Mouse (Mus musculus): ENCODE data around the gene Gtf2h1. TPM values are rescaled to one million over a fixed set of nuclear protein-coding genes. Genes with fewer than 3 reads are reported as not detected.

The Gtf2h1 gene
- polyA plus RNA-seq, 2 experiments, result 34.2 to 53.1 TPM

DNA sequence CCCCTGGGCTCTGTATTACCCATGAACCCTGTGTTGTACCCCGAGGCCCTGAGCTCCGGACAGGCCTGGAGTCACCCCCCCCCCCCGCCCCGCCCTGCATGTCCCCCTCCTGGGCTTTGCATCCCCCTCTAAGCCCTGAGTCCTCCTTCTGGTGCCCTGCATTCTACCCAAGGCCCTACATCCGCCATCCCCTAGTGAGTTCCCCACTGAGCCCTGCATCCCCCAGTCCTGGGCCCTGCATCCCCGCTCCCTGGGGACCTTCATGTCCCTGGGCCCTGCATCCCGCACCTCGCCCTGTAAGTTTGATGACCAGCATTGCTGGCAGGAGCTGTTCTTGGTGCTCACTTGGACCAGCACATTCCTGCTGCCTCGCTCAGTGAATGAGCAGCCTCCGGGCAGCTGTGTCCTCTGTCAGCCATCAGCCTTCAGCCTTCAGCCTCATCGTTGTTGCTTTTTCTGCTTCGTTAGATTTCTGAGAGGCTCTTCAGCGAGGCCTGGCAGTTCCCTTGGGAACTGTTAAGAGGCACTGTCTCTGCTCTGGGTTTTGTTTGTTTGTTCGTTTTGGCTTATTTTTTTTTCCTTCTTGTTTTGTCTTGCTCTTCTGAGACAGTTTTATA, 39.2 kb downstream of the Gtf2h1 start:
- Histone ChIP-seq H3K4me1 (ENCODE audit: control insufficient read depth, insufficient read depth, low read length) (peaks cover 23% of the 10 kb centered on the region), H3K27ac (replicated peaks; ENCODE audit: low read depth, low read length) (no peak overlapping the region), H3K4me2 (replicated peaks; ENCODE audit: low read depth, low read length, severe bottlenecking) (no peak overlapping the region), H3K27me3 (ENCODE audit: control insufficient read depth, insufficient read depth, low read length) (no peaks in the 10 kb centered on the region), H3K9me3 (ENCODE audit: control insufficient read depth, low read length) (no peaks in the 10 kb centered on the region), H3K9ac (ENCODE audit: low read depth, low read length, severe bottlenecking) (no peak overlapping the region), H3K4me3 (replicated peaks; ENCODE audit: low read length) (no peak overlapping the region), H3K36me3 (ENCODE audit: control insufficient read depth, insufficient read depth, low read length) (no peaks in the 10 kb centered on the region)
- TF ChIP-seq POLR2A (IDR thresholded peaks at IDR 0.05; ENCODE audit: borderline replicate concordance, extremely low read depth, insufficient read depth, insufficient read length), result no peak
- ATAC-seq (ENCODE audit: low FRiP score, low read depth) (no peak), DNase-seq (ENCODE audit: low spot score) (no peak)
- 42% methylated on average over 10 of the region's 14 CpGs for WGBS

- ATAC-seq (ENCODE audit: low FRiP score, low read depth), result no peak
- H3K4me3 ChIP-seq (replicated peaks; ENCODE audit: low read length), result no peak overlapping the region
- no peaks in the 10 kb centered on the region for H3K9me3 ChIP-seq (ENCODE audit: control insufficient read depth, low read length)
- no peak for DNase-seq (ENCODE audit: low spot score)
- 78% methylated on average over 5 of the region's 5 CpGs for WGBS
- H3K36me3 ChIP-seq (ENCODE audit: control insufficient read depth, insufficient read depth, low read length), result no peaks in the 10 kb centered on the region
- peaks cover 23% of the 10 kb centered on the region for H3K4me1 ChIP-seq (ENCODE audit: control insufficient read depth, insufficient read depth, low read length)
- H3K27me3 ChIP-seq (ENCODE audit: control insufficient read depth, insufficient read depth, low read length), result no peaks in the 10 kb centered on the region
- TF ChIP-seq POLR2A (IDR thresholded peaks at IDR 0.05; ENCODE audit: borderline replicate concordance, extremely low read depth, insufficient read depth, insufficient read length), result no peak
- no peak overlapping the region for H3K27ac ChIP-seq (replicated peaks; ENCODE audit: low read depth, low read length)
- H3K4me2 ChIP-seq (replicated peaks; ENCODE audit: low read depth, low read length, severe bottlenecking), result no peak overlapping the region
- H3K9ac ChIP-seq (ENCODE audit: low read depth, low read length, severe bottlenecking), result no peak overlapping the region
These were observed 40.5 kb downstream of the Gtf2h1 start for GRCm38 (mm10) chr7:46836357-46836756.

- Histone ChIP-seq H3K27ac (replicated peaks; ENCODE audit: low read depth, low read length) (no peak overlapping the region), H3K4me3 (replicated peaks; ENCODE audit: low read length) (no peak overlapping the region), H3K27me3 (ENCODE audit: control insufficient read depth, insufficient read depth, low read length) (no peaks in the 10 kb centered on the region), H3K4me1 (ENCODE audit: control insufficient read depth, insufficient read depth, low read length) (peaks cover 23% of the 10 kb centered on the region), H3K9me3 (ENCODE audit: control insufficient read depth, low read length) (no peaks in the 10 kb centered on the region), H3K9ac (ENCODE audit: low read depth, low read length, severe bottlenecking) (no peak overlapping the region), H3K4me2 (replicated peaks; ENCODE audit: low read depth, low read length, severe bottlenecking) (no peak overlapping the region), H3K36me3 (ENCODE audit: control insufficient read depth, insufficient read depth, low read length) (no peaks in the 10 kb centered on the region)
- WGBS, result 43% methylated on average over 5 of the region's 5 CpGs
- ATAC-seq (ENCODE audit: low FRiP score, low read depth), result no peak
- no peak for TF ChIP-seq POLR2A (IDR thresholded peaks at IDR 0.05; ENCODE audit: borderline replicate concordance, extremely low read depth, insufficient read depth, insufficient read length)
- DNase-seq (ENCODE audit: low spot score), result no peak
These were observed 41.2 kb downstream of the Gtf2h1 start for GRCm38 (mm10) chr7:46837073-46837472.

GRCm38 (mm10) chr7:46838104-46838671, 42.3 kb downstream of the Gtf2h1 start:
- Histone ChIP-seq H3K4me1 (ENCODE audit: control insufficient read depth, insufficient read depth, low read length) (peaks cover 23% of the 10 kb centered on the region), H3K9ac (ENCODE audit: low read depth, low read length, severe bottlenecking) (peak overlapping the region; percentile 29; the same call in 1 of the 2 replicates), H3K9me3 (ENCODE audit: control insufficient read depth, low read length) (no peaks in the 10 kb centered on the region), H3K27ac (replicated peaks; ENCODE audit: low read depth, low read length) (peak overlapping the region; percentile 62), H3K27me3 (ENCODE audit: control insufficient read depth, insufficient read depth, low read length) (no peaks in the 10 kb centered on the region), H3K4me3 (replicated peaks; ENCODE audit: low read length) (no peak overlapping the region), H3K4me2 (replicated peaks; ENCODE audit: low read depth, low read length, severe bottlenecking) (peak overlapping the region; percentile 31), H3K36me3 (ENCODE audit: control insufficient read depth, insufficient read depth, low read length) (no peaks in the 10 kb centered on the region)
- ATAC-seq (ENCODE audit: low FRiP score, low read depth) (peak; percentile 28; the same call in 1 of the 2 replicates), DNase-seq (ENCODE audit: low spot score) (peak; percentile 49)
- TF ChIP-seq POLR2A (IDR thresholded peaks at IDR 0.05; ENCODE audit: borderline replicate concordance, extremely low read depth, insufficient read depth, insufficient read length), result no peak
- 2% methylated on average over 9 of the region's 9 CpGs for WGBS

DNA sequence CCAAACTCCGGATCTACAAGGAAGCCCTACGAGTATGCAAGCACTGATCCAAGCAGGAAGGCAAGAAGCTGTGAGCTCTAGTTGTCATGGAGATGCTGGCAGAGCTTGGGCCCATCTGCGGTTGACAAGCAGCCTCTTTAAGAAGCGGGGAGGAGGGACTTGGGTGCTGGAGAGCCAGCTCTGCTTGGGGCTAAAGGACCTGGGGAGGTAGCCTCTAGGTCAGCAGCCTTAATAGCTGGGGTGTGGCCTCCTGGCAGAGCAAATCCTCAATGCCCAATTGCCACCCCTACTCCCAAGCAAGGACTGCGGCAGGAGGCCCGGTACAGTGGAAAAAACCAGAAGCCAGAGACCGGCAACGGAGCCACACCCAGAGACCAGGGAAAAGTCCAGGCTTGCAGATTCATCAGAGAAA, 43.0 kb downstream of the Gtf2h1 start:
- no peaks in the 10 kb centered on the region for H3K27me3 ChIP-seq (ENCODE audit: control insufficient read depth, insufficient read depth, low read length)
- peak overlapping the region; percentile 31 for H3K4me2 ChIP-seq (replicated peaks; ENCODE audit: low read depth, low read length, severe bottlenecking)
- H3K4me3 ChIP-seq (replicated peaks; ENCODE audit: low read length), result no peak overlapping the region
- TF ChIP-seq POLR2A (IDR thresholded peaks at IDR 0.05; ENCODE audit: borderline replicate concordance, extremely low read depth, insufficient read depth, insufficient read length), result no peak
- DNase-seq (ENCODE audit: low spot score) (peak; percentile 79), ATAC-seq (ENCODE audit: low FRiP score, low read depth) (peak; percentile 75)
- H3K27ac ChIP-seq (replicated peaks; ENCODE audit: low read depth, low read length), result peak overlapping the region; percentile 62
- 0 out of 2 replicates have a peak overlapping the region, but pooled peaks have one; percentile 13 for H3K9ac ChIP-seq (ENCODE audit: low read depth, low read length, severe bottlenecking)
- no peaks in the 10 kb centered on the region for H3K9me3 ChIP-seq (ENCODE audit: control insufficient read depth, low read length)
- peaks cover 23% of the 10 kb centered on the region for H3K4me1 ChIP-seq (ENCODE audit: control insufficient read depth, insufficient read depth, low read length)
- H3K36me3 ChIP-seq (ENCODE audit: control insufficient read depth, insufficient read depth, low read length), result no peaks in the 10 kb centered on the region
- WGBS, result 5% methylated on average over 8 of the region's 8 CpGs
